Mouse (Mus musculus) inflammation-experienced regulatory T-cells, adult 6 months (primary cell): Measurements from ENCODE around the gene A930004D18Rik. TPM values are rescaled to one million over a fixed set of nuclear protein-coding genes. Genes with fewer than 3 reads are reported as not detected.

Source experiments
- ATAC-seq: one replicate; pipeline ENCODE4 v1.8.0; 2017
- polyA plus RNA-seq, 3 experiments: library from polyadenylated mRNA; unstranded; fragments of 100-300 nt; shearing (Covaris generic); gene quantifications; one replicate each; pipeline ENCODE4 v1.2.1; 2017

A930004D18Rik gene
- polyA plus RNA-seq, 3 experiments from 2014 or later, result 0.17 to 4.6 (median 2.0) TPM

GRCm38 (mm10) chr2:18034371-18035250 lies 2.9 kb downstream of the A930004D18Rik start:
- no peak for ATAC-seq

- no peak for ATAC-seq
Measured at GRCm38 (mm10) chr2:18033166-18034108, 4.1 kb downstream of the A930004D18Rik start.

- no peak for ATAC-seq
Measured at GRCm38 (mm10) chr2:18032538-18032895, 5.0 kb downstream of the A930004D18Rik start.

- ATAC-seq, result no peak
Measured at GRCm38 (mm10) chr2:18031831-18032537, 5.6 kb downstream of the A930004D18Rik start.

GRCm38 (mm10) chr2:18031271-18031821 lies 6.2 kb downstream of the A930004D18Rik start:
- ATAC-seq, result no peak

GRCm38 (mm10) chr2:18030581-18030980 lies 7.0 kb downstream of the A930004D18Rik start:
- ATAC-seq, result no peak

- ATAC-seq, result no peak
Measured at GRCm38 (mm10) chr2:18029656-18030055, 7.9 kb downstream of the A930004D18Rik start.

- ATAC-seq, result peak; percentile 20
Measured at GRCm38 (mm10) chr2:18028140-18029021, 9.2 kb downstream of the A930004D18Rik start.

GRCm38 (mm10) chr2:18027448-18028139 lies 9.9 kb downstream of the A930004D18Rik start:
- ATAC-seq, result peak; percentile 84

- no peak for ATAC-seq
Measured at GRCm38 (mm10) chr2:18026116-18026947, 11.2 kb downstream of the A930004D18Rik start.

- no peak for ATAC-seq
Measured at GRCm38 (mm10) chr2:18025781-18026115, 11.8 kb downstream of the A930004D18Rik start.

GRCm38 (mm10) chr2:18025116-18025515 lies 12.4 kb downstream of the A930004D18Rik start:
- ATAC-seq, result no peak

GRCm38 (mm10) chr2:18022886-18023285 lies 14.7 kb downstream of the A930004D18Rik start:
- ATAC-seq, result no peak

- ATAC-seq, result no peak
Measured at GRCm38 (mm10) chr2:18019122-18019521, 18.4 kb downstream of the A930004D18Rik start.

GRCm38 (mm10) chr2:18017321-18017720 lies 20.2 kb downstream of the A930004D18Rik start:
- ATAC-seq, result no peak

- ATAC-seq, result no peak
Measured at GRCm38 (mm10) chr2:18016639-18017038, 20.9 kb downstream of the A930004D18Rik start.

- no peak for ATAC-seq
Measured at GRCm38 (mm10) chr2:18015581-18015980, 22.0 kb downstream of the A930004D18Rik start.

GRCm38 (mm10) chr2:18012866-18013265 lies 24.7 kb downstream of the A930004D18Rik start:
- no peak for ATAC-seq

- ATAC-seq, result no peak
Measured at GRCm38 (mm10) chr2:18011226-18011625, 26.3 kb downstream of the A930004D18Rik start.

- ATAC-seq, result no peak
Measured at GRCm38 (mm10) chr2:18005137-18005536, 32.4 kb downstream of the A930004D18Rik start.
